Mouse (Mus musculus) heart, embryonic 14.5 days (tissue): ENCODE results near the gene Insig2. TPM values are rescaled to one million over a fixed set of nuclear protein-coding genes. Genes with fewer than 3 reads are reported as not detected.

ENCODE experiments used
- ATAC-seq: fragments of 200-750 bp; cut with Nextera tagmentation; 2 replicates; pipeline ENCODE4 v1.8.0; 2017; ENCODE audit warnings: low read depth, moderate TSS enrichment; ENCODE audit not compliant: insufficient number of reproducible peaks, insufficient read depth, low FRiP score
- H3K27ac ChIP-seq, 2 experiments: fragments of 200-500 bp in 1 of 2; fragments of 300-500 bp in 1 of 2; sonication (generic) in 1 of 2; replicated peaks in 1 of 2; 2 replicates each; pipeline ENCODE4 v1.5.1; 2012 to 2014; ENCODE audit warnings: low read depth in 2 of 2, low read length in 2 of 2, control low read depth in 1 of 2, mild to moderate bottlenecking in 1 of 2, mixed read lengths in 1 of 2; ENCODE audit not compliant: control insufficient read depth in 1 of 2, insufficient read depth in 1 of 2
- H3K27me3 ChIP-seq: fragments of 300-500 bp; sonication (generic); 2 replicates; pipeline ENCODE4 v1.6.1; 2014; ENCODE audit warnings: mild to moderate bottlenecking, low read length, control low read depth; ENCODE audit not compliant: control insufficient read depth, insufficient read depth
- H3K36me3 ChIP-seq: fragments of 300-500 bp; sonication (generic); 2 replicates; pipeline ENCODE4 v1.6.1; 2014; ENCODE audit warnings: mild to moderate bottlenecking, control low read depth, low read length, mixed read lengths; ENCODE audit not compliant: control insufficient read depth, insufficient read depth
- H3K4me1 ChIP-seq, 2 experiments: fragments of 200-500 bp in 1 of 2; fragments of 300-500 bp in 1 of 2; sonication (generic) in 1 of 2; 2 replicates each; pipeline ENCODE4 v1.6.1; 2012 to 2014; ENCODE audit warnings: low read length in 2 of 2, control low read depth in 1 of 2, mixed read lengths in 1 of 2; ENCODE audit not compliant: control insufficient read depth in 2 of 2, insufficient read depth in 2 of 2
- H3K4me2 ChIP-seq: fragments of 300-500 bp; sonication (generic); 2 replicates; pipeline ENCODE4 v1.6.1; 2014; ENCODE audit warnings: mild to moderate bottlenecking, low read length
- H3K4me3 ChIP-seq, 2 experiments: fragments of 200-500 bp in 1 of 2; fragments of 300-500 bp in 1 of 2; sonication (generic) in 1 of 2; 2 replicates each; pipeline ENCODE4 v1.5.1; 2012 to 2014; ENCODE audit warnings: low read length in 2 of 2, mild to moderate bottlenecking in 2 of 2, control low read depth in 1 of 2, low read depth in 1 of 2, moderate library complexity in 1 of 2; ENCODE audit not compliant: control insufficient read depth in 1 of 2, insufficient read depth in 1 of 2
- H3K9ac ChIP-seq: fragments of 300-500 bp; sonication (generic); 2 replicates; pipeline ENCODE4 v1.6.1; 2014; ENCODE audit warnings: mild to moderate bottlenecking, low read length
- H3K9me3 ChIP-seq: fragments of 300-500 bp; sonication (generic); 2 replicates; pipeline ENCODE4 v1.6.1; 2016; ENCODE audit warnings: low read length, control low read depth; ENCODE audit not compliant: control insufficient read depth
- WGBS: fragments of 180-500 bp; shearing (Covaris S2); extraction: QIAGEN DNeasy Blood & Tissue Kit; methylation state at CpG from one replicate; pipeline ENCODE4 v1.1.7; 2014; 5-methylcytosine and 5-hydroxymethylcytosine counted together
- polyA plus RNA-seq: library from polyadenylated mRNA; unstranded; fragments of >200 nt; fragmentation: Nextera tagmentation; extraction: Ambion mirVana; gene quantifications from 2 replicates; pipeline ENCODE4 v1.2.1, GENCODE M21; 2014

Insig2 gene
- polyA plus RNA-seq, 1 experiment from 2014 or later, result 30.7 TPM

- no peak for ATAC-seq
- H3K27me3 ChIP-seq, result no peaks in the 10 kb centered on the region
- H3K27ac ChIP-seq, result no peak overlapping the region
- no peak overlapping the region for H3K9ac ChIP-seq
- no peak overlapping the region for H3K4me2 ChIP-seq
- H3K4me1 ChIP-seq, result peaks cover 4 to 12% of the 10 kb centered on the region in 2 experiments
- 70% methylated on average over 4 of the region's 4 CpGs for WGBS
- no peaks in the 10 kb centered on the region for H3K9me3 ChIP-seq
- peaks cover 6% of the 10 kb centered on the region; the same call in 1 of the 2 replicates for H3K36me3 ChIP-seq
- H3K4me3 ChIP-seq, result no peak overlapping the region
These were observed 8.9 kb downstream of the Insig2 start for GRCm38 (mm10) chr1:121323501-121323900.

GRCm38 (mm10) chr1:121314766-121315428 is 17.5 kb downstream of the Insig2 start:
- H3K27me3 ChIP-seq, result no peaks in the 10 kb centered on the region
- WGBS, result 79% methylated on average over 3 of the region's 3 CpGs
- H3K4me3 ChIP-seq, result no peak overlapping the region
- H3K9ac ChIP-seq, result no peak overlapping the region
- H3K36me3 ChIP-seq, result peaks cover 49% of the 10 kb centered on the region
- ATAC-seq, result no peak
- no peak overlapping the region for H3K27ac ChIP-seq
- no peaks in the 10 kb centered on the region for H3K9me3 ChIP-seq
- H3K4me1 ChIP-seq, result no peaks in the 10 kb centered on the region
- no peak overlapping the region for H3K4me2 ChIP-seq

- Histone ChIP-seq H3K27ac (no peak overlapping the region), H3K4me3 (no peak overlapping the region), H3K4me1 (no peaks in the 10 kb centered on the region), H3K9me3 (no peaks in the 10 kb centered on the region), H3K36me3 (peaks cover 43% of the 10 kb centered on the region), H3K27me3 (no peaks in the 10 kb centered on the region), H3K9ac (no peak overlapping the region), H3K4me2 (no peak overlapping the region)
- WGBS, result 88% methylated on average over 1 of the region's 1 CpGs
- ATAC-seq, result no peak
These were observed 19.2 kb downstream of the Insig2 start for GRCm38 (mm10) chr1:121313181-121313580.

- no peak for ATAC-seq
- no peaks in the 10 kb centered on the region for H3K4me1 ChIP-seq
- no peaks in the 10 kb centered on the region for H3K9me3 ChIP-seq
- no peak overlapping the region for H3K4me3 ChIP-seq
- no peak overlapping the region for H3K4me2 ChIP-seq
- no peak overlapping the region for H3K27ac ChIP-seq
- peaks cover 43% of the 10 kb centered on the region for H3K36me3 ChIP-seq
- WGBS, result 83% methylated on average over 4 of the region's 4 CpGs
- no peaks in the 10 kb centered on the region for H3K27me3 ChIP-seq
- no peak overlapping the region for H3K9ac ChIP-seq
These were observed 20.1 kb downstream of the Insig2 start for GRCm38 (mm10) chr1:121312326-121312725.

GRCm38 (mm10) chr1:121296717-121297255 is 35.6 kb downstream of the Insig2 start:
- H3K36me3 ChIP-seq, result peaks cover 6% of the 10 kb centered on the region; the same call in 1 of the 2 replicates
- H3K27ac ChIP-seq, result no peak overlapping the region
- no peaks in the 10 kb centered on the region for H3K27me3 ChIP-seq
- WGBS, result 90% methylated on average over 5 of the region's 5 CpGs
- H3K9me3 ChIP-seq, result no peaks in the 10 kb centered on the region
- no peak overlapping the region for H3K4me3 ChIP-seq
- H3K4me2 ChIP-seq, result no peak overlapping the region
- no peak overlapping the region for H3K9ac ChIP-seq
- H3K4me1 ChIP-seq, result no peaks in the 10 kb centered on the region
- ATAC-seq, result no peak

- Histone ChIP-seq H3K9me3 (no peaks in the 10 kb centered on the region), H3K4me2 (no peak overlapping the region), H3K27ac (no peak overlapping the region), H3K36me3 (no peaks in the 10 kb centered on the region), H3K27me3 (no peaks in the 10 kb centered on the region), H3K9ac (no peak overlapping the region), H3K4me1 (no peaks in the 10 kb centered on the region), H3K4me3 (no peak overlapping the region)
- ATAC-seq, result no peak
- 53% methylated on average over 3 of the region's 3 CpGs for WGBS
These were observed 38.8 kb downstream of the Insig2 start for GRCm38 (mm10) chr1:121293571-121293970.

GRCm38 (mm10) chr1:121290841-121291240 is 41.5 kb downstream of the Insig2 start:
- Histone ChIP-seq H3K36me3 (no peaks in the 10 kb centered on the region), H3K4me3 (no peak overlapping the region), H3K9ac (no peak overlapping the region), H3K4me2 (no peak overlapping the region), H3K27ac (no peak overlapping the region), H3K4me1 (no peaks in the 10 kb centered on the region), H3K9me3 (no peaks in the 10 kb centered on the region), H3K27me3 (no peaks in the 10 kb centered on the region)
- 75% methylated on average over 10 of the region's 10 CpGs for WGBS
- ATAC-seq, result no peak

GRCm38 (mm10) chr1:121290340-121290739 is 42.0 kb downstream of the Insig2 start:
- Histone ChIP-seq H3K4me3 (no peak overlapping the region), H3K9me3 (no peaks in the 10 kb centered on the region), H3K36me3 (no peaks in the 10 kb centered on the region), H3K9ac (no peak overlapping the region), H3K4me2 (no peak overlapping the region), H3K27me3 (no peaks in the 10 kb centered on the region), H3K4me1 (no peaks in the 10 kb centered on the region), H3K27ac (no peak overlapping the region)
- WGBS, result 68% methylated on average over 5 of the region's 5 CpGs
- ATAC-seq, result no peak
